ENCODE assay signal across 12 mouse cellular contexts in genomic region chr6:49686776-49687175, GRCm38 (mm10).
"Had no signal": no experiment of that assay in that cellular context is flagged by ENCODE, and none has a peak within 500 bp of the region (broad histone marks: within the 10 kb centered on the region; RNA-seq: fewer than 3 reads in every experiment).

No protein-coding gene starts in this region.

- ATAC-seq: midbrain, embryonic 15.5 days had no signal

- H3K9ac ChIP-seq: liver, embryonic 13.5 days; midbrain, embryonic 15.5 days; neural tube, embryonic 13.5 days had no signal

- H3K4me1 ChIP-seq: liver, embryonic 13.5 days; midbrain, embryonic 15.5 days; neural tube, embryonic 13.5 days had no signal

- H3K4me2 ChIP-seq: liver, embryonic 13.5 days; midbrain, embryonic 11.5 days; midbrain, embryonic 15.5 days; neural tube, embryonic 13.5 days had no signal

- H3K36me3 ChIP-seq: liver, embryonic 13.5 days; midbrain, embryonic 15.5 days; neural tube, embryonic 13.5 days had no signal

- H3K27ac ChIP-seq: left cerebral cortex, adult 2 months; liver, embryonic 13.5 days; midbrain, embryonic 15.5 days; neural tube, embryonic 13.5 days had no signal

- H3K27me3 ChIP-seq: liver, embryonic 13.5 days; midbrain, embryonic 15.5 days; neural tube, embryonic 13.5 days had no signal

- H3K9me3 ChIP-seq: liver, embryonic 13.5 days; midbrain, embryonic 15.5 days; neural tube, embryonic 13.5 days had no signal

- H3K4me3 ChIP-seq: left cerebral cortex, adult 2 months; liver, embryonic 13.5 days; midbrain, embryonic 15.5 days; myocyte; neural tube, embryonic 13.5 days had no signal

- DNase-seq: layer of hippocampus, postnatal 36 days; liver, embryonic 13.5 days; lung, adult 2 months; lung, postnatal 14 days; lung, postnatal 4 days; thymus, adult 18-20 months; thymus, postnatal 36 days had no signal
